Mouse (Mus musculus) midbrain, postnatal 0 days (tissue): ENCODE results near the gene Rho. TPM values are rescaled to one million over a fixed set of nuclear protein-coding genes. Genes with fewer than 3 reads are reported as not detected.

Experiments used
- ATAC-seq: fragments of 200-750 bp; cut with Nextera tagmentation; 2 replicates; pipeline ENCODE4 v1.8.0; 2017; ENCODE audit warnings: moderate number of reproducible peaks, mild to moderate bottlenecking, moderate TSS enrichment, moderate library complexity; ENCODE audit not compliant: low FRiP score
- DNase-seq: peaks from one replicate; pipeline ENCODE4 v3.0.0-alpha.2; 2015; ENCODE audit warnings: low spot score
- H3K27ac ChIP-seq: fragments of 300-500 bp; sonication (generic); 2 replicates; pipeline ENCODE4 v1.5.1; 2014; ENCODE audit warnings: low read depth, mild to moderate bottlenecking, low read length, mixed read lengths
- H3K27me3 ChIP-seq: fragments of 300-500 bp; sonication (generic); 2 replicates; pipeline ENCODE4 v1.6.1; 2014; ENCODE audit warnings: low read length, control low read depth, mixed read lengths; ENCODE audit not compliant: insufficient read depth
- H3K36me3 ChIP-seq: fragments of 300-500 bp; sonication (generic); 2 replicates; pipeline ENCODE4 v1.6.1; 2014; ENCODE audit warnings: low read length, control low read depth, mixed read lengths; ENCODE audit not compliant: insufficient read depth
- H3K4me1 ChIP-seq: fragments of 300-500 bp; sonication (generic); 2 replicates; pipeline ENCODE4 v1.6.1; 2014; ENCODE audit warnings: mild to moderate bottlenecking, control low read depth, antibody characterized with exemption, low read length, mixed read lengths; ENCODE audit not compliant: insufficient read depth
- H3K4me2 ChIP-seq: fragments of 300-500 bp; sonication (generic); 2 replicates; pipeline ENCODE4 v1.6.1; 2014; ENCODE audit warnings: low read depth, mild to moderate bottlenecking, low read length, mixed read lengths; ENCODE audit not compliant: poor library complexity, severe bottlenecking
- H3K4me3 ChIP-seq: fragments of 300-500 bp; sonication (generic); 2 replicates; pipeline ENCODE4 v1.5.1; 2014; ENCODE audit warnings: low read depth, mild to moderate bottlenecking, low read length, moderate library complexity
- H3K9ac ChIP-seq: fragments of 300-500 bp; sonication (generic); replicated peaks from 2 replicates; pipeline ENCODE4 v1.6.1; 2014; ENCODE audit warnings: mild to moderate bottlenecking, low read length, moderate library complexity, mixed read lengths; ENCODE audit not compliant: poor library complexity, severe bottlenecking
- H3K9me3 ChIP-seq: fragments of 300-500 bp; sonication (generic); 2 replicates; pipeline ENCODE4 v1.6.1; 2016; ENCODE audit warnings: low read length, control low read depth
- CTCF ChIP-seq: IDR thresholded peaks from 2 replicates; pipeline ENCODE4 v1.5.1; 2016; ENCODE audit warnings: antibody characterized with exemption, mild to moderate bottlenecking
- WGBS: fragments of 180-500 bp; shearing (Covaris S2); extraction: QIAGEN DNeasy Blood & Tissue Kit; methylation state at CpG from one replicate; pipeline ENCODE4 v1.1.7; 2014; 5-methylcytosine and 5-hydroxymethylcytosine counted together
- polyA plus RNA-seq: library from polyadenylated mRNA; unstranded; fragments of >200 nt; fragmentation: Nextera tagmentation; extraction: Ambion mirVana; gene quantifications from 2 replicates; pipeline ENCODE4 v1.2.1, GENCODE M21; 2015
- total RNA-seq: library from RNA; depleted of rRNA; stranded (reverse); fragments of >200 nt; gene quantifications from 2 replicates; pipeline ENCODE4 v1.2.3, GENCODE M21; 2014

Rho gene
- total and polyA plus RNA-seq, 2 experiments from 2014 or later = 0.11 to 0.12 TPM

GRCm38 (mm10) chr6:115966227-115966966, 34.8 kb downstream of the Rho start:
- Histone ChIP-seq H3K27ac (no peak overlapping the region), H3K4me3 (no peak overlapping the region)
- 93% methylated on average over 19 of the region's 19 CpGs for WGBS

DNA sequence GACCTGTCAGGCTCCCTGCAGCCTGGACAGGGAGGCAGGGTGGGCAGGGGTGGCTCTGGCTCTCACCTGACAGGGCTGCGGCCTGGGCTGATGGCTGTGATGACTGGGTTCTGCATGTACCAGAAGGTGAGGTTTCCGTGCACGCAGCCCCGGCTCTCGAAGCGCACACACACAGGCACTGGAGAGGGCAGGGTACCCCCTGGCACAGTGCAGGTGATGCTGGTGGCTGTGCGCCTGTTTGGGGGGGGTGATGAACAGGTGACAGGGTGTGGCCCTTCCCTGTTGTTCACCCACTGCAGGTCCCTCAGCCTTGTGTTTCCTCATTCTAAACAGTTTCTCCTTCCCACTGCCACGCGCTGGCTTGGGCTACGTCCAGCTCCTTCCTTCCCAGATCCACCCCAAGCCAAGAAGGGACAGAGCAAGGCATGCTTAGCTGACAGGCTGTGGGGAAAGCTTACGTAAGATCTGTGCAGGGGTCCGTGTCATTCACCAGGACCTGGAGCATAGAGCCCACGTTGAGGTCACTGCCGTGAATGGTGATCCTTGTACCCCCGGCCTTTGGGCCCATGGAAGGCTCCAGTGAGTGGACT, 35.8 kb downstream of the Rho start:
- no peak overlapping the region for H3K4me2 ChIP-seq
- no peak for TF ChIP-seq CTCF
- H3K9me3 ChIP-seq = no peaks in the 10 kb centered on the region
- no peaks in the 10 kb centered on the region for H3K36me3 ChIP-seq
- no peak for DNase-seq
- WGBS = 92% methylated on average over 15 of the region's 15 CpGs
- H3K4me3 ChIP-seq = no peak overlapping the region
- H3K27me3 ChIP-seq = no peaks in the 10 kb centered on the region
- no peaks in the 10 kb centered on the region for H3K4me1 ChIP-seq
- H3K9ac ChIP-seq = no peak overlapping the region
- no peak overlapping the region for H3K27ac ChIP-seq
- no peak for ATAC-seq

More at GRCm38 (mm10) chr6:115966227-115966966, 34.8 kb downstream of the Rho start:
- H3K9ac ChIP-seq = no peak overlapping the region
- H3K27me3 ChIP-seq = no peaks in the 10 kb centered on the region
- H3K36me3 ChIP-seq = no peaks in the 10 kb centered on the region
- no peak overlapping the region for H3K4me2 ChIP-seq
- no peaks in the 10 kb centered on the region for H3K9me3 ChIP-seq
- no peaks in the 10 kb centered on the region for H3K4me1 ChIP-seq
- no peak for TF ChIP-seq CTCF
- DNase-seq (no peak), ATAC-seq (no peak)

- H3K4me1 ChIP-seq = no peaks in the 10 kb centered on the region
- no peak for TF ChIP-seq CTCF
- H3K9ac ChIP-seq = no peak overlapping the region
- H3K4me3 ChIP-seq = no peak overlapping the region
- H3K4me2 ChIP-seq = no peak overlapping the region
- no peak for ATAC-seq
- H3K27ac ChIP-seq = no peak overlapping the region
- H3K36me3 ChIP-seq = no peaks in the 10 kb centered on the region
- peak; percentile 67 for DNase-seq
- no peaks in the 10 kb centered on the region for H3K27me3 ChIP-seq
- no peaks in the 10 kb centered on the region for H3K9me3 ChIP-seq
- WGBS = 87% methylated on average over 5 of the region's 5 CpGs
Measured at GRCm38 (mm10) chr6:115968086-115968485, 36.5 kb downstream of the Rho start.

GRCm38 (mm10) chr6:115968700-115969099, 37.2 kb downstream of the Rho start:
- DNase-seq (peak; percentile 74), ATAC-seq (no peak)
- Histone ChIP-seq H3K9ac (no peak overlapping the region), H3K4me1 (no peaks in the 10 kb centered on the region), H3K36me3 (no peaks in the 10 kb centered on the region), H3K27ac (no peak overlapping the region), H3K4me2 (no peak overlapping the region), H3K27me3 (no peaks in the 10 kb centered on the region), H3K4me3 (no peak overlapping the region), H3K9me3 (no peaks in the 10 kb centered on the region)
- 69% methylated on average over 6 of the region's 6 CpGs for WGBS
- no peak for TF ChIP-seq CTCF

DNA sequence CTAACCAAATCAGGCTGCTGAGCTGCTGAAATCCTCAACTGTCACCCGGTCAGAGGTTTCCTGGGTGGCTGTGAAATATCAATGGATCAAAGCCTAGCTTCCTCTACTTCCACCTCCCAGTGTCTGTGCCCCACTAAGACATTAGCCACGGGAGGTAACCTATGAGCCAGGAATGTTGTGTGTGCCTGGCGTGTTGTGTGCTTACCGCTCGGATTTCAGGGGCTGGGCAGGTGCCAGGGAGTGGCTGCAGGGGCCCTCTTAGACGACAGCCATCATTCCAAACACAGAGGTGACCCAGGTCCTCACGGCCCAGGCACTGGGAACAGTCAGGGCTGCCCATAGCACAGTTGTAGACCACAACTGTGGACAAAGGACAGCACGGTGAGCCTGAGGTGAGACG, 37.6 kb downstream of the Rho start:
- H3K4me2 ChIP-seq = no peak overlapping the region
- ATAC-seq (no peak), DNase-seq (no peak)
- H3K27me3 ChIP-seq = no peaks in the 10 kb centered on the region
- no peaks in the 10 kb centered on the region for H3K36me3 ChIP-seq
- WGBS = 71% methylated on average over 9 of the region's 9 CpGs
- no peak overlapping the region for H3K4me3 ChIP-seq
- H3K4me1 ChIP-seq = 0 out of 2 replicates have a peak, but pooled peaks cover 1% of the 10 kb centered on the region
- no peak for TF ChIP-seq CTCF
- H3K9me3 ChIP-seq = no peaks in the 10 kb centered on the region
- no peak overlapping the region for H3K27ac ChIP-seq
- H3K9ac ChIP-seq = no peak overlapping the region

DNA sequence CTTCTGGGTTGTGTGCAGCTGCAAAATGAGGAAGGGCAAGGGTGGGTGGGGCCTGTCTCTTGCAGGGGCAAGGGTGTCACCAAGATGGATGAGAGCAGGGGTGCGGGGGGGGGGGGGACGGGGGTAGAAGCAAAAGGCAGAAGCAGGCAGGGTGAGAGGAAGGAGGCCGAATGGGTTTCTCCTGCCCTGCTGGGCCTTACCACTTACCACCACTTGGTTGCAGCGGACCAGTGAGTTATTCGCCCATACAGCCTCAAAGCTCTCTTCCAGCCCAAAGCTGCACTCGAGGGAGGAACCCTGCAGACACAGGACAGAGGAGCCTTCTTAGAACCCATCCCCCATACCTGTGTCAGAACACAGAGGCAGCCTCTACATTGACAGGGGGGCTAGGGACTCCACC, 38.4 kb downstream of the Rho start:
- 66% methylated on average over 6 of the region's 6 CpGs for WGBS
- ATAC-seq = no peak
- no peak for DNase-seq
- Histone ChIP-seq H3K9ac (no peak overlapping the region), H3K4me2 (no peak overlapping the region), H3K4me3 (no peak overlapping the region), H3K36me3 (no peaks in the 10 kb centered on the region), H3K4me1 (0 out of 2 replicates have a peak, but pooled peaks cover 3% of the 10 kb centered on the region), H3K27me3 (no peaks in the 10 kb centered on the region), H3K9me3 (no peaks in the 10 kb centered on the region), H3K27ac (no peak overlapping the region)
- no peak for TF ChIP-seq CTCF
